Mouse (Mus musculus) liver, embryonic 16.5 days (tissue): ENCODE results near the gene Det1. TPM values are rescaled to one million over a fixed set of nuclear protein-coding genes. Genes with fewer than 3 reads are reported as not detected.

Experiments
- ATAC-seq: fragments of 200-750 bp; cut with Nextera tagmentation; 2 replicates; pipeline ENCODE4 v1.8.0; 2017; ENCODE audit warnings: low read depth, mild to moderate bottlenecking, moderate number of reproducible peaks, moderate library complexity
- H3K27ac ChIP-seq: fragments of 300-500 bp; sonication (generic); 2 replicates; pipeline ENCODE4 v1.5.1; 2014; ENCODE audit warnings: mild to moderate bottlenecking, low read length
- H3K27me3 ChIP-seq: fragments of 300-500 bp; sonication (generic); 2 replicates; pipeline ENCODE4 v1.6.1; 2014; ENCODE audit warnings: low read depth, low read length, mixed read lengths; ENCODE audit not compliant: control insufficient read depth, insufficient read depth
- H3K36me3 ChIP-seq: fragments of 300-500 bp; sonication (generic); 2 replicates; pipeline ENCODE4 v1.6.1; 2014; ENCODE audit warnings: mild to moderate bottlenecking; ENCODE audit not compliant: control insufficient read depth, insufficient read depth
- H3K4me1 ChIP-seq: fragments of 300-500 bp; sonication (generic); 2 replicates; pipeline ENCODE4 v1.6.1; 2014; ENCODE audit warnings: low read depth, low read length, mixed read lengths; ENCODE audit not compliant: control insufficient read depth
- H3K4me2 ChIP-seq: fragments of 300-500 bp; sonication (generic); 2 replicates; pipeline ENCODE4 v1.6.1; 2014; ENCODE audit warnings: low read depth, low read length, mixed read lengths
- H3K4me3 ChIP-seq: fragments of 300-500 bp; sonication (generic); 2 replicates; pipeline ENCODE4 v1.5.1; 2014; ENCODE audit warnings: low read depth, mild to moderate bottlenecking, low read length
- H3K9ac ChIP-seq: fragments of 300-500 bp; sonication (generic); 2 replicates; pipeline ENCODE4 v1.6.1; 2014; ENCODE audit warnings: low read depth, low read length
- H3K9me3 ChIP-seq: fragments of 300-500 bp; sonication (generic); replicated peaks from 2 replicates; pipeline ENCODE4 v1.6.1; 2016; ENCODE audit warnings: low read length; ENCODE audit not compliant: control insufficient read depth
- WGBS: fragments of 180-500 bp; shearing (Covaris S2); extraction: QIAGEN DNeasy Blood & Tissue Kit; methylation state at CpG from one replicate; pipeline ENCODE4 v1.1.7; 2014; ENCODE audit not compliant: insufficient replicate concordance; 5-methylcytosine and 5-hydroxymethylcytosine counted together
- polyA plus RNA-seq: library from polyadenylated mRNA; unstranded; fragments of >200 nt; fragmentation: Nextera tagmentation; extraction: Ambion mirVana; gene quantifications from 2 replicates; pipeline ENCODE4 v1.2.1, GENCODE M21; 2015

Gene Det1
- polyA plus RNA-seq, 1 experiment from 2014 or later = 5.8 TPM

- WGBS = 69% methylated on average over 9 of the region's 9 CpGs
- Histone ChIP-seq H3K4me3 (no peak overlapping the region), H3K4me1 (no peaks in the 10 kb centered on the region), H3K36me3 (peaks cover 2% of the 10 kb centered on the region; the same call in 1 of the 2 replicates), H3K9ac (no peak overlapping the region), H3K4me2 (no peak overlapping the region), H3K27me3 (no peaks in the 10 kb centered on the region), H3K9me3 (no peaks in the 10 kb centered on the region), H3K27ac (no peak overlapping the region)
- ATAC-seq = no peak
Measured at GRCm38 (mm10) chr7:78826682-78827385, 20.2 kb downstream of the Det1 start.

- no peak for ATAC-seq
- 40% methylated on average over 12 of the region's 12 CpGs for WGBS
- Histone ChIP-seq H3K9me3 (no peaks in the 10 kb centered on the region), H3K4me1 (peaks cover 5% of the 10 kb centered on the region), H3K27ac (no peak overlapping the region), H3K36me3 (no peaks in the 10 kb centered on the region), H3K9ac (no peak overlapping the region), H3K4me3 (no peak overlapping the region), H3K27me3 (no peaks in the 10 kb centered on the region), H3K4me2 (no peak overlapping the region)
Measured at GRCm38 (mm10) chr7:78818336-78818735, 28.7 kb downstream of the Det1 start.

GRCm38 (mm10) chr7:78814766-78815165 lies 32.3 kb downstream of the Det1 start:
- Histone ChIP-seq H3K4me1 (peaks cover 5% of the 10 kb centered on the region), H3K27ac (no peak overlapping the region), H3K9me3 (no peaks in the 10 kb centered on the region), H3K9ac (no peak overlapping the region), H3K27me3 (no peaks in the 10 kb centered on the region), H3K4me3 (no peak overlapping the region), H3K36me3 (no peaks in the 10 kb centered on the region), H3K4me2 (no peak overlapping the region)
- no peak for ATAC-seq

GRCm38 (mm10) chr7:78813791-78814190 lies 33.3 kb downstream of the Det1 start:
- WGBS = 78% methylated on average over 6 of the region's 6 CpGs
- no peaks in the 10 kb centered on the region for H3K36me3 ChIP-seq
- peaks cover 5% of the 10 kb centered on the region for H3K4me1 ChIP-seq

GRCm38 (mm10) chr7:78807192-78807591 lies 39.9 kb downstream of the Det1 start:
- ATAC-seq = no peak
- H3K9me3 ChIP-seq = no peaks in the 10 kb centered on the region
- no peaks in the 10 kb centered on the region for H3K36me3 ChIP-seq
- no peaks in the 10 kb centered on the region for H3K27me3 ChIP-seq
- H3K9ac ChIP-seq = no peak overlapping the region
- no peak overlapping the region for H3K4me2 ChIP-seq
- no peak overlapping the region for H3K4me3 ChIP-seq
- H3K27ac ChIP-seq = no peak overlapping the region
- no peaks in the 10 kb centered on the region for H3K4me1 ChIP-seq
- WGBS = 72% methylated on average over 4 of the region's 4 CpGs

More at GRCm38 (mm10) chr7:78813791-78814190, 33.3 kb downstream of the Det1 start:
- Histone ChIP-seq H3K27ac (no peak overlapping the region), H3K4me2 (no peak overlapping the region), H3K4me3 (no peak overlapping the region), H3K9ac (no peak overlapping the region), H3K9me3 (no peaks in the 10 kb centered on the region), H3K27me3 (no peaks in the 10 kb centered on the region)
- no peak for ATAC-seq

GRCm38 (mm10) chr7:78803841-78804240 lies 43.2 kb downstream of the Det1 start:
- no peaks in the 10 kb centered on the region for H3K36me3 ChIP-seq
- no peak overlapping the region for H3K9ac ChIP-seq
- H3K9me3 ChIP-seq = no peaks in the 10 kb centered on the region
- H3K4me1 ChIP-seq = peaks cover 23% of the 10 kb centered on the region
- H3K27me3 ChIP-seq = no peaks in the 10 kb centered on the region
- H3K27ac ChIP-seq = no peak overlapping the region
- H3K4me3 ChIP-seq = no peak overlapping the region
- ATAC-seq = peak; percentile 48
- H3K4me2 ChIP-seq = no peak overlapping the region
- 73% methylated on average over 3 of the region's 3 CpGs for WGBS

- Histone ChIP-seq H3K9me3 (no peaks in the 10 kb centered on the region), H3K36me3 (no peaks in the 10 kb centered on the region), H3K4me2 (peak overlapping the region; percentile 59), H3K27me3 (no peaks in the 10 kb centered on the region), H3K4me1 (peaks cover 45% of the 10 kb centered on the region), H3K27ac (peak overlapping the region; percentile 90), H3K9ac (peak overlapping the region; percentile 54), H3K4me3 (no peak overlapping the region)
- peak; percentile 92 for ATAC-seq
- 19% methylated on average over 9 of the region's 9 CpGs for WGBS
Measured at GRCm38 (mm10) chr7:78799730-78800496, 47.1 kb downstream of the Det1 start.

- 0 out of 2 replicates have a peak overlapping the region, but pooled peaks have one; percentile 45 for H3K27ac ChIP-seq
- no peaks in the 10 kb centered on the region for H3K9me3 ChIP-seq
- H3K36me3 ChIP-seq = no peaks in the 10 kb centered on the region
- H3K4me1 ChIP-seq = peaks cover 60% of the 10 kb centered on the region
- no peaks in the 10 kb centered on the region for H3K27me3 ChIP-seq
- H3K9ac ChIP-seq = no peak overlapping the region
- H3K4me3 ChIP-seq = no peak overlapping the region
- H3K4me2 ChIP-seq = no peak overlapping the region
- no peak for ATAC-seq
- 64% methylated on average over 9 of the region's 9 CpGs for WGBS
Measured at GRCm38 (mm10) chr7:78797843-78798455, 49.1 kb downstream of the Det1 start.

GRCm38 (mm10) chr7:78796624-78797023 lies 50.4 kb downstream of the Det1 start:
- no peak overlapping the region for H3K4me2 ChIP-seq
- no peak overlapping the region for H3K27ac ChIP-seq
- no peaks in the 10 kb centered on the region for H3K9me3 ChIP-seq
- H3K4me1 ChIP-seq = peaks cover 60% of the 10 kb centered on the region
- 69% methylated on average over 3 of the region's 3 CpGs for whole genome bisulfite sequencing
- H3K36me3 ChIP-seq = peaks cover 8% of the 10 kb centered on the region
- no peaks in the 10 kb centered on the region for H3K27me3 ChIP-seq
- no peak overlapping the region for H3K9ac ChIP-seq
- no peak overlapping the region for H3K4me3 ChIP-seq
- no peak for ATAC-seq
